Mouse (Mus musculus) hindbrain, embryonic 11.5 days (tissue): Measurements from ENCODE around the gene Lsm7. TPM values are rescaled to one million over a fixed set of nuclear protein-coding genes. Genes with fewer than 3 reads are reported as not detected.
A peak's percentile ranks its signal among the peaks of the same experiment; 100 is the strongest.

Experiments
- ATAC-seq: fragments of 200-750 bp; cut with Nextera tagmentation; 2 replicates; pipeline ENCODE4 v1.8.0; 2017; ENCODE audit warnings: mild to moderate bottlenecking, moderate TSS enrichment, moderate library complexity; ENCODE audit not compliant: low FRiP score
- DNase-seq: peaks from one replicate; pipeline ENCODE4 v3.0.0-alpha.2; 2015; ENCODE audit warnings: low spot score
- H3K27ac ChIP-seq: fragments of 300-500 bp; sonication (generic); 2 replicates; pipeline ENCODE4 v1.5.1; 2014; ENCODE audit warnings: mild to moderate bottlenecking, low read depth, low read length
- H3K27me3 ChIP-seq: fragments of 300-500 bp; sonication (generic); 2 replicates; pipeline ENCODE4 v1.6.1; 2014; ENCODE audit warnings: mild to moderate bottlenecking, low read length, moderate library complexity, mixed read lengths; ENCODE audit not compliant: control insufficient read depth, insufficient read depth
- H3K36me3 ChIP-seq: fragments of 300-500 bp; sonication (generic); 2 replicates; pipeline ENCODE4 v1.6.1; 2014; ENCODE audit warnings: mild to moderate bottlenecking, low read length, moderate library complexity, mixed read lengths; ENCODE audit not compliant: control insufficient read depth, insufficient read depth
- H3K4me1 ChIP-seq: fragments of 300-500 bp; sonication (generic); replicated peaks from 2 replicates; pipeline ENCODE4 v1.6.1; 2014; ENCODE audit warnings: low read length, mixed read lengths; ENCODE audit not compliant: control insufficient read depth, insufficient read depth
- H3K4me2 ChIP-seq: fragments of 300-500 bp; sonication (generic); replicated peaks from 2 replicates; pipeline ENCODE4 v1.6.1; 2014; ENCODE audit warnings: mild to moderate bottlenecking, low read depth, low read length
- H3K4me3 ChIP-seq: fragments of 300-500 bp; sonication (generic); 2 replicates; pipeline ENCODE4 v1.5.1; 2014; ENCODE audit warnings: low read depth, low read length
- H3K9ac ChIP-seq: fragments of 300-500 bp; sonication (generic); 2 replicates; pipeline ENCODE4 v1.6.1; 2014; ENCODE audit warnings: low read depth, low read length
- H3K9me3 ChIP-seq: fragments of 300-500 bp; sonication (generic); 2 replicates; pipeline ENCODE4 v1.6.1; 2016; ENCODE audit warnings: low read length; ENCODE audit not compliant: control insufficient read depth
- WGBS: fragments of 180-500 bp; shearing (Covaris S2); extraction: QIAGEN DNeasy Blood & Tissue Kit; methylation state at CpG from one replicate; pipeline ENCODE4 v1.1.7; 2014; 5-methylcytosine and 5-hydroxymethylcytosine counted together
- polyA plus RNA-seq: library from polyadenylated mRNA; unstranded; fragments of >200 nt; fragmentation: Nextera tagmentation; extraction: Ambion mirVana; gene quantifications from 2 replicates; pipeline ENCODE4 v1.2.1, GENCODE M21; 2014

The Lsm7 gene
- polyA plus RNA-seq, 1 experiment from 2014 or later: 260 TPM

DNA sequence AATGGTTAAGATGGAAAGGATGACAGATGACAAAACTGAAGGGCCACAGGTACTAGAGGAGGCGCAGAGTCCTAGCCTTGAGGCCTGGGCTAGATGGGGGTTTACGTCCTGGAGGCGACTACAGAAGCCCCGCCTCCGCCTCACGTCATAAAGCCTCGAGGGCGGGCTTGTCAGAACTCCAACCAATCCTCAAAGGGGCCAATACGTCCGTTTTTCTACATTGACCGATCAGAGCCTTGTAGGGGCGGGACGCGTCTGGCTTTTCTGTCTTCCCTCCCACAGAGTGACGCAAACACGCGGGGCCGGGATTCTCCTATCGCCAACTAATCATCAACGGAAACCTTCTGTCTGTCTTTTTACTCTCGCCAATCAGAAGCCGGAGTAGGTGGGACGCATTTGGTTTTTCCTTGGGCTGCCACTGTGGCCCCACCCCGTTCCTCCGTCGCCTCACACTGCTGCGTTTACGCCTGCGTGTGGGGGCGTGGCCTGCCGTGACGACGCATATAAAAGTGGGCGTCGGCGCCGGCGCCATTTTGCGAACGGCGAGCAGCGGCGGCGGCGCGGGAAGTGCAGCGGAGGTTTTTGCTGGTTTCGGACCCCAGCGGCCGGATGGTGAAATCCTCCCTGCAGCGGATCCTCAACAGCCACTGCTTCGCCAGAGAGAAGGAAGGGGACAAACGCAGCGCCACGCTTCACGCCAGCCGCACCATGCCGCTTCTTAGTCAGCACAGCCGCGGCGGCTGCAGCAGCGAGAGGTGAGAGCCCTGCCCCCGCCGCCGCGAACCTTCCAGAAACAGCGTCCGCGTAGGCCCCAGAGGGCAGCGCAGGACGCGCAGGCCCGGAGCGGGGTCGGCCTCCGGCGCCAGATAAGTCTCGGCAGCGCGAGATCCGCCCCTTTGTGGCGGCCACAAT lies 28.6 kb downstream of the Lsm7 start, which contains the start of gene Oaz1:
Gene Oaz1, plus strand, starts transcription at position 506 of the 912 bp plus-strand sequence.
- peak within 1 kb of the TSS; percentile 80 for H3K27ac ChIP-seq
- H3K4me3 ChIP-seq: peak within 1 kb of the TSS; percentile 88
- no peaks in the 10 kb centered on the region for H3K36me3 ChIP-seq
- H3K9me3 ChIP-seq: no peaks in the 10 kb centered on the region
- H3K4me2 ChIP-seq: peak within 1 kb of the TSS; percentile 81
- DNase-seq (peak; percentile 99), ATAC-seq (peak; percentile 97)
- H3K9ac ChIP-seq: peak within 1 kb of the TSS; percentile 89
- H3K27me3 ChIP-seq: no peaks in the 10 kb centered on the region
- H3K4me1 ChIP-seq: peaks cover 12% of the 10 kb centered on the region; the same call in 1 of the 2 replicates
- under 1% methylated on average over 78 of the region's 82 CpGs for WGBS

DNA sequence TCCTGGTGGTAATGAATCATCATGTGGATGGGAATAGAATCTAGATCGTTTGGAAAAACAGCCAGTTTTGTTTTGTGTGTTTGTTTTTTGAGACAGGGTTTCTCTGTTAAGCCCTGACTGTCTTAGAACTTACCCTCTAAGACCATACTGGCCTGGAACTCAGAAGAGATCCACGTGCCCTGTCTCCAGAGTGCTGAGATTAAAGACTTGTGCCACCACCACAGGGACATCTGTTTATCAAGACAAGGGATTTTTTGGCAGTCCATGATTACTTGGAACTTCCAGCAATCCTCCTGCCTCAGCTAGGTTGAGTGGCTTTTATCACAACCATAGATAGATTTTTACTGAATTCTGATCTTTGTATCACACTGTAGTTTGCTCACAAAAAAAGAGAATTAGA lies 30.2 kb downstream of the Lsm7 start:
- Histone ChIP-seq H3K36me3 (no peaks in the 10 kb centered on the region), H3K27me3 (no peaks in the 10 kb centered on the region), H3K9ac (no peak overlapping the region), H3K27ac (no peak overlapping the region), H3K9me3 (no peaks in the 10 kb centered on the region), H3K4me2 (no peak overlapping the region), H3K4me1 (peaks cover 10% of the 10 kb centered on the region; the same call in 1 of the 2 replicates), H3K4me3 (no peak overlapping the region)
- DNase-seq (no peak), ATAC-seq (no peak)
- 73% methylated on average over 2 of the region's 2 CpGs for WGBS

- 65% methylated on average over 8 of the region's 8 CpGs for WGBS
- Histone ChIP-seq H3K9me3 (no peaks in the 10 kb centered on the region), H3K27me3 (no peaks in the 10 kb centered on the region)
Measured at GRCm38 (mm10) chr10:80823847-80824643, 31.0 kb downstream of the Lsm7 start.

GRCm38 (mm10) chr10:80823316-80823715 lies 31.7 kb downstream of the Lsm7 start:
- H3K9me3 ChIP-seq: no peaks in the 10 kb centered on the region
- no peaks in the 10 kb centered on the region for H3K27me3 ChIP-seq
- no peak for DNase-seq
- ATAC-seq: no peak
- H3K4me1 ChIP-seq: peaks cover 5% of the 10 kb centered on the region; the same call in 1 of the 2 replicates
- H3K4me3 ChIP-seq: no peak overlapping the region
- no peak overlapping the region for H3K9ac ChIP-seq
- no peak overlapping the region for H3K4me2 ChIP-seq
- no peaks in the 10 kb centered on the region for H3K36me3 ChIP-seq
- WGBS: 83% methylated on average over 1 of the region's 1 CpGs
- H3K27ac ChIP-seq: no peak overlapping the region

More at GRCm38 (mm10) chr10:80823847-80824643, 31.0 kb downstream of the Lsm7 start:
- ATAC-seq (no peak), DNase-seq (no peak)
- Histone ChIP-seq H3K4me3 (no peak overlapping the region), H3K27ac (no peak overlapping the region), H3K36me3 (no peaks in the 10 kb centered on the region), H3K4me2 (no peak overlapping the region), H3K4me1 (peaks cover 5% of the 10 kb centered on the region; the same call in 1 of the 2 replicates), H3K9ac (no peak overlapping the region)

DNA sequence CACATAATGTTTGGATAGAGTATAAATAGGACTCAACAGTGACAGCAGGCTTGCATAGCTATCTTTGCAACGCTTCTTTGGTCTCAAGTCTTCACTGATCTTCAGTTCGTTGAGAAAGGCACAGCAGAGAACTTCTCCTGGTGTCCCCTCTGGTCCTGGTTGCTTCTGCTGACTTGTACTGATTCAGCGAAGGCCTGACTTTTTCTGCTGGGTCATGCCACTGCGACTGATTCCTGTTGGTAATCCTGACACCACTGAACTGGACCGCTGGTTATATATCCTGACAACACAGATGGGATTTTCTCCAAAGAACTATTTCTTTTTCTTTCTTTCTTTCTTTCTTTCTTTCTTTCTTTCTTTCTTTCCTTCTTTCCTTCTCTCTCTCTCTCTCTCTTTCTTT lies 32.5 kb downstream of the Lsm7 start:
- WGBS: 93% methylated on average over 5 of the region's 5 CpGs
- Histone ChIP-seq H3K27ac (no peak overlapping the region), H3K9ac (no peak overlapping the region), H3K36me3 (no peaks in the 10 kb centered on the region), H3K4me2 (no peak overlapping the region), H3K4me3 (no peak overlapping the region), H3K27me3 (no peaks in the 10 kb centered on the region), H3K4me1 (no peaks in the 10 kb centered on the region), H3K9me3 (no peaks in the 10 kb centered on the region)
- DNase-seq (no peak), ATAC-seq (no peak)

GRCm38 (mm10) chr10:80821991-80822390 lies 33.0 kb downstream of the Lsm7 start:
- H3K4me1 ChIP-seq: no peaks in the 10 kb centered on the region
- WGBS: 44% methylated on average over 2 of the region's 2 CpGs
- no peak overlapping the region for H3K4me3 ChIP-seq
- no peak overlapping the region for H3K27ac ChIP-seq
- no peak overlapping the region for H3K9ac ChIP-seq
- no peak overlapping the region for H3K4me2 ChIP-seq
- ATAC-seq (no peak), DNase-seq (no peak)
- no peaks in the 10 kb centered on the region for H3K36me3 ChIP-seq
- H3K27me3 ChIP-seq: no peaks in the 10 kb centered on the region
- no peaks in the 10 kb centered on the region for H3K9me3 ChIP-seq

DNA sequence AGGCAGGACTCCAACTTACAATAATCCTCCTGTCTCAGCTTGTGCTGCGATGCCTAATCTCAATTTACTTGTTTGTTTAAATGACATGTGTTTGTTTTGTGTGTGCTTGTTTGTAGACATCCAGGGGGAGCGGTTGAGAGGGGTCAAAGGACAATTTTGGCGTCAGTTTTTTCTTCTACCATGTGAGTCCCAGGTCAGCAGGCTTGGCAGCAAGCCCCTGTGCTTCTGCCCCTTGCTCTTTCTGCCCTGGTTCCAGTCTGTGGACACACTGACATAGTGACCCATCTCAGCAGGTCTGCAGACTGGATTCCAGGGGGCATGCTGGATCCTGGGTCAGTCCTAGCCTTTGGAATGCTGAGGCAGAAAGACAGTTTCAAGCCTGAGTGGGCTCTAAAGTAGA lies 35.6 kb downstream of the Lsm7 start:
- no peak overlapping the region for H3K9ac ChIP-seq
- no peaks in the 10 kb centered on the region for H3K9me3 ChIP-seq
- WGBS: 60% methylated on average over 3 of the region's 3 CpGs
- no peak overlapping the region for H3K4me3 ChIP-seq
- H3K27ac ChIP-seq: no peak overlapping the region
- no peak overlapping the region for H3K4me2 ChIP-seq
- ATAC-seq: no peak
- H3K36me3 ChIP-seq: no peaks in the 10 kb centered on the region
- no peaks in the 10 kb centered on the region for H3K4me1 ChIP-seq
- no peak for DNase-seq
- H3K27me3 ChIP-seq: no peaks in the 10 kb centered on the region

- no peak overlapping the region for H3K27ac ChIP-seq
- no peaks in the 10 kb centered on the region for H3K9me3 ChIP-seq
- H3K4me2 ChIP-seq: no peak overlapping the region
- ATAC-seq (no peak), DNase-seq (no peak)
- no peaks in the 10 kb centered on the region for H3K4me1 ChIP-seq
- no peak overlapping the region for H3K4me3 ChIP-seq
- H3K36me3 ChIP-seq: no peaks in the 10 kb centered on the region
- no peak overlapping the region for H3K9ac ChIP-seq
- H3K27me3 ChIP-seq: no peaks in the 10 kb centered on the region
- 63% methylated on average over 6 of the region's 6 CpGs for WGBS
Measured at GRCm38 (mm10) chr10:80818599-80819281, 36.3 kb downstream of the Lsm7 start.
